Mouse (Mus musculus) myocyte (in vitro differentiated cells): ENCODE measurements around the gene Gm973. TPM values are rescaled to one million over a fixed set of nuclear protein-coding genes. Genes with fewer than 3 reads are reported as not detected.

Experiments
- H3K27me3 ChIP-seq: one replicate; pipeline ENCODE4 v1.6.1; 2011; ENCODE audit not compliant: control insufficient read depth, insufficient read depth, insufficient read length
- H3K36me3 ChIP-seq: one replicate; pipeline ENCODE4 v1.6.1; 2011; ENCODE audit not compliant: control insufficient read depth, insufficient read depth
- H3K4me2 ChIP-seq: one replicate; pipeline ENCODE4 v1.6.1; 2011; ENCODE audit warnings: low read depth, control low read depth
- H3K4me3 ChIP-seq: one replicate; pipeline ENCODE4 v1.5.1; 2011; ENCODE audit warnings: mild to moderate bottlenecking, control low read depth, moderate library complexity
- H3K79me2 ChIP-seq: one replicate; pipeline ENCODE4 v1.6.1; 2011; ENCODE audit not compliant: control insufficient read depth, insufficient read depth
- H3ac ChIP-seq: one replicate; pipeline ENCODE4 v1.6.1; 2011; ENCODE audit not compliant: control insufficient read depth, insufficient read length
- CEBPB ChIP-seq: IDR thresholded peaks from 2 replicates; pipeline ENCODE4 v1.6.1; 2011; ENCODE audit warnings: mild to moderate bottlenecking, moderate library complexity; ENCODE audit not compliant: poor library complexity, insufficient read depth, severe bottlenecking
- E2F4 ChIP-seq: IDR thresholded peaks from one replicate; pipeline ENCODE4 v1.6.1; 2011; ENCODE audit warnings: mild to moderate bottlenecking, control low read depth, moderate library complexity; ENCODE audit not compliant: insufficient read depth
- MAX ChIP-seq: IDR thresholded peaks from one replicate; pipeline ENCODE4 v1.6.1; 2011; ENCODE audit warnings: low read depth, mild to moderate bottlenecking, control low read depth
- MYOD1 ChIP-seq, 3 experiments: IDR thresholded peaks; one replicate each; pipeline ENCODE4 v1.6.1; 2011; ENCODE audit warnings: control low read depth in 2 of 3, low read depth in 2 of 3, mild to moderate bottlenecking in 2 of 3, moderate library complexity in 1 of 3; ENCODE audit not compliant: insufficient read length in 2 of 3, control insufficient read depth in 1 of 3
- MYOG ChIP-seq, 3 experiments: IDR thresholded peaks; one replicate each; pipeline ENCODE4 v1.6.1; 2011; ENCODE audit warnings: control low read depth in 2 of 3, low read depth in 2 of 3, mild to moderate bottlenecking in 2 of 3; ENCODE audit not compliant: insufficient read length in 2 of 3, control insufficient read depth in 1 of 3, insufficient read depth in 1 of 3
- POLR2A ChIP-seq: IDR thresholded peaks from one replicate; pipeline ENCODE4 v1.6.1; 2011; ENCODE audit warnings: low read depth, mild to moderate bottlenecking, control low read depth, moderate library complexity; ENCODE audit not compliant: insufficient read length
- POLR2AphosphoS2 ChIP-seq: IDR thresholded peaks from one replicate; pipeline ENCODE4 v1.6.1; 2011; ENCODE audit warnings: low read depth, control low read depth; ENCODE audit not compliant: insufficient read length
- REST ChIP-seq: IDR thresholded peaks from one replicate; pipeline ENCODE4 v1.6.1; 2011; ENCODE audit warnings: mild to moderate bottlenecking, control low read depth, moderate library complexity; ENCODE audit not compliant: insufficient read depth, insufficient read length
- SRF ChIP-seq: IDR thresholded peaks from one replicate; pipeline ENCODE4 v1.6.1; 2011; ENCODE audit warnings: low read depth; ENCODE audit not compliant: control insufficient read depth, insufficient read length
- TCF12 ChIP-seq: IDR thresholded peaks from one replicate; pipeline ENCODE4 v1.6.1; 2011; ENCODE audit warnings: mild to moderate bottlenecking, control low read depth; ENCODE audit not compliant: poor library complexity, insufficient read depth, severe bottlenecking
- TCF3 ChIP-seq: IDR thresholded peaks from one replicate; pipeline ENCODE4 v1.6.1; 2011; ENCODE audit warnings: low read depth, control low read depth; ENCODE audit not compliant: insufficient read length
- USF1 ChIP-seq: IDR thresholded peaks from one replicate; pipeline ENCODE4 v1.6.1; 2011; ENCODE audit warnings: low read depth, mild to moderate bottlenecking, control low read depth, moderate library complexity
- polyA plus RNA-seq: library from polyadenylated mRNA; unstranded; fragments of >200 nt; fragmentation: generic; extraction: Trizol; gene quantifications from one replicate; pipeline ENCODE4 v1.2.1, GENCODE M21; 2012; ENCODE audit warnings: missing spikeins

Gm973 gene
- polyA plus RNA-seq, 1 experiment = not detected

DNA sequence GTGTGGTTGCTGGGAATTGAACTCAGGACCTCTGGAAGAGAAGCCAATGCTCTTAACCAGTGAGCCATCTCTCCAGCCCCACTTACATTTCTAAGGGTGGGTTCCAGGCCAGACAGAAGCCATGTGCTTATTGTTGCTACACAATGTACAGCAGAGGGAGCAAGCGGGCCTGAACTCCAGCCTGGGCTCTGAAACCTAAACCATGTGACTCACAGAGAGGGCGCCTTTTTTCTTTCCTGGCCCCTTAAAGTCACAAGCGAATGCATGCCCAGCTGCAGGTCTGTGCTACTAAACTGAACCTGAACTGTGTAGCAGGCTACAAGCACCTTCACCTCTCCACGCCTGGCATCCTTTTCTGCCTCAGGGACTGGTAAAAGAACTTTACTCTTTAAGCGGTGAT is 92.9 kb downstream of the Gm973 start:
- no peak overlapping the region for H3K4me3 ChIP-seq
- no peaks in the 10 kb centered on the region for H3K27me3 ChIP-seq
- H3K4me2 ChIP-seq = no peak overlapping the region
- TF ChIP-seq MYOG (IDR thresholded peaks at IDR 0.05; ENCODE audit: control insufficient read depth in 1 of 3, insufficient read depth in 1 of 3, insufficient read length in 2 of 3, low read depth in 2 of 3) = no peak
- no peaks in the 10 kb centered on the region for H3K79me2 ChIP-seq
- no peaks in the 10 kb centered on the region for H3K36me3 ChIP-seq
- no peak overlapping the region for H3ac ChIP-seq

- Histone ChIP-seq H3K79me2 (no peaks in the 10 kb centered on the region), H3K4me3 (no peak overlapping the region), H3K27me3 (no peaks in the 10 kb centered on the region), H3ac (no peak overlapping the region), H3K36me3 (no peaks in the 10 kb centered on the region), H3K4me2 (no peak overlapping the region)
- TF ChIP-seq MYOD1 (IDR thresholded peaks at IDR 0.05; ENCODE audit: control insufficient read depth in 1 of 3, insufficient read length in 2 of 3, low read depth in 2 of 3) = no peak
Observed at GRCm38 (mm10) chr1:59609458-59609857, 93.4 kb downstream of the Gm973 start.

DNA sequence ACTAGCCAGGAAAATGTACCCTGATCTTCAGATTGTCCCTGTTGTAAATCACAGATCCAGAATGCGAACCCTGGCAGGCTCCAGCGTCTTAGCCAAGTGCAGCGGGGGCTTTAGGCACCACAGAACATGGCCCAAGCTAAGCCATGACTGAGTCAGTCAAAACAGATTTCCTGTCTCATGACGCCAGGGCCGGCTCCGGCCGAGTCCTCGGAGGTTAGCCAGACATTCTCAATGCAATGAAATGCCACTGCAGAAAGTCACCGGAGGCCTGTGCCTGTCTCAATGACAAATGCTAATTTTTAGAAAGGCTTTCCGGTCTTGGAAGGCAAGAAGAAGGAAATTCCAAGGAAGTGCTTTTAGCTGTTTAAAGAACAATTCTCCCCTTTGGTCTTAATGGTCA is 93.8 kb downstream of the Gm973 start:
- Histone ChIP-seq H3K27me3 (no peaks in the 10 kb centered on the region), H3K79me2 (no peaks in the 10 kb centered on the region), H3K4me2 (no peak overlapping the region), H3ac (no peak overlapping the region), H3K4me3 (no peak overlapping the region), H3K36me3 (no peaks in the 10 kb centered on the region)
- TF ChIP-seq MYOG (IDR thresholded peaks at IDR 0.05; ENCODE audit: control insufficient read depth in 1 of 3, insufficient read depth in 1 of 3, insufficient read length in 2 of 3, low read depth in 2 of 3) = no peak
- no peak for TF ChIP-seq MAX
- no peak for TF ChIP-seq CEBPB
- TF ChIP-seq USF1 = no peak
- TF ChIP-seq POLR2AphosphoS2 = no peak
- no peak for TF ChIP-seq POLR2A
- no peak for TF ChIP-seq REST
- no peak for TF ChIP-seq MYOD1 (IDR thresholded peaks at IDR 0.05; ENCODE audit: control insufficient read depth in 1 of 3, insufficient read length in 2 of 3, low read depth in 2 of 3)
- no peak for TF ChIP-seq SRF
- TF ChIP-seq TCF12 = no peak
- no peak for TF ChIP-seq TCF3

DNA sequence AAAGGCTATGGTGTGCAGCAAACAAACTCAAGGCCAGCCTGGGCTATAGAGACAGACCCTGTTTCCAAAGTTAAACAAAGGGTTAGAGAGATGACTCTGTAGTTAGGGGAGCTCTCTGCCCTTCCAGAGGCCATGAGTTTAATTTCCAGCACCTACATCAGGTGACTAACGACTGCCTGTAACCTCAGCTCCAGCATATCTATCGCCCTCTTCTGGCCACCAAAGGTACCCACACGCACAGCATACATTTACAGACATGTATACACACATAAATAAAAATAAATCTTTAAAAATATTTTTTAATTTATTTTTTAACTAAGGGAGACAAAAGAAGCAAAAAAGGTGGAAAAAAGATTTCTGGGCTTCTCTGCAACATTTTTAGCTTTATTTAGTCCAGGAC is 94.9 kb downstream of the Gm973 start:
- Histone ChIP-seq H3K4me3 (no peak overlapping the region), H3K36me3 (no peaks in the 10 kb centered on the region), H3ac (no peak overlapping the region), H3K4me2 (no peak overlapping the region), H3K79me2 (no peaks in the 10 kb centered on the region), H3K27me3 (no peaks in the 10 kb centered on the region)
- TF ChIP-seq TCF3 (no peak), SRF (no peak), POLR2A (no peak), REST (no peak), USF1 (no peak), E2F4 (no peak), MAX (no peak), CEBPB (no peak), MYOD1 (IDR thresholded peaks at IDR 0.05; ENCODE audit: control insufficient read depth in 1 of 3, insufficient read length in 2 of 3, low read depth in 2 of 3) (no peak), POLR2AphosphoS2 (no peak), MYOG (IDR thresholded peaks at IDR 0.05; ENCODE audit: control insufficient read depth in 1 of 3, insufficient read depth in 1 of 3, insufficient read length in 2 of 3, low read depth in 2 of 3) (no peak)

- H3ac ChIP-seq = no peak overlapping the region
- no peaks in the 10 kb centered on the region for H3K36me3 ChIP-seq
- H3K4me2 ChIP-seq = no peak overlapping the region
- H3K4me3 ChIP-seq = no peak overlapping the region
- H3K27me3 ChIP-seq = no peaks in the 10 kb centered on the region
- no peaks in the 10 kb centered on the region for H3K79me2 ChIP-seq
- no peak for TF ChIP-seq TCF3
- peak in 1 of 3 experiments; percentile 23 for TF ChIP-seq MYOD1 (IDR thresholded peaks at IDR 0.05; ENCODE audit: control insufficient read depth in 1 of 3, insufficient read length in 2 of 3, low read depth in 2 of 3)
Observed at GRCm38 (mm10) chr1:59613795-59614194, 97.7 kb downstream of the Gm973 start.

DNA sequence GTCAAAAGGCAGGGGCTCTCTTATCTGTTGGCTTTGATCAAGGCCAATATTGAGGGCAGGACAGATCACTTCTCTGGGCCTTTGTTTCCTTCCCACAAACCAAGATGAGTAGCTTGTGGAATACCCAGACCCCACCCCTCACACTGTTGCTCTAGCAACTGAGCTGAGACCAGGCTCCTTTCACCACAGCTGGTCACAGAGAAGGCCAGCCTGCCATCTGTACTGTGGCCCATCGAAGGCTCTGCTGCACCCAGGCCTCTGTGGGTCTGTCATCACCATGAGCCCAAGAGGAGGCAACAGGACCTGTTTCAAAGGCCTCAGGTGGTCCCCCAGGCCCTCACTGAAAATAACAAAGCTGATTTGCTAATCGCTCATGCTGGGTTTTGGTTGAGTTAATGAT is 99.0 kb downstream of the Gm973 start:
- no peaks in the 10 kb centered on the region for H3K36me3 ChIP-seq
- no peak overlapping the region for H3K4me3 ChIP-seq
- no peak overlapping the region for H3K4me2 ChIP-seq
- no peak overlapping the region for H3ac ChIP-seq
- no peaks in the 10 kb centered on the region for H3K79me2 ChIP-seq
- no peak for TF ChIP-seq REST
- no peak for TF ChIP-seq POLR2A
- no peak for TF ChIP-seq MAX
- TF ChIP-seq TCF3 = no peak
- no peak for TF ChIP-seq USF1
- TF ChIP-seq POLR2AphosphoS2 = no peak
- TF ChIP-seq CEBPB = no peak
- TF ChIP-seq E2F4 = no peak
- TF ChIP-seq SRF = no peak
- no peak for TF ChIP-seq MYOG (IDR thresholded peaks at IDR 0.05; ENCODE audit: control insufficient read depth in 1 of 3, insufficient read depth in 1 of 3, insufficient read length in 2 of 3, low read depth in 2 of 3)
- TF ChIP-seq TCF12 = no peak
- H3K27me3 ChIP-seq = no peaks in the 10 kb centered on the region
